Mouse (Mus musculus) small intestine, adult 2 months (tissue): ENCODE measurements around the gene Gm1113. TPM values are rescaled to one million over a fixed set of nuclear protein-coding genes. Genes with fewer than 3 reads are reported as not detected.

ENCODE experiments used
- H3K27ac ChIP-seq: fragments of 200-500 bp; 2 replicates; pipeline ENCODE4 v1.5.1; 2012; ENCODE audit warnings: low read depth, low read length, control low read depth, inconsistent platforms; ENCODE audit not compliant: insufficient read depth
- H3K27me3 ChIP-seq: fragments of 200-500 bp; 2 replicates; pipeline ENCODE4 v1.6.1; 2012; ENCODE audit warnings: mild to moderate bottlenecking, moderate library complexity, low read length, inconsistent platforms; ENCODE audit not compliant: control insufficient read depth, insufficient read depth
- H3K36me3 ChIP-seq: fragments of 200-500 bp; 2 replicates; pipeline ENCODE4 v1.6.1; 2012; ENCODE audit warnings: mild to moderate bottlenecking, low read length, control low read depth, inconsistent platforms; ENCODE audit not compliant: control insufficient read depth, insufficient read depth
- H3K4me1 ChIP-seq: fragments of 200-500 bp; 2 replicates; pipeline ENCODE4 v1.6.1; 2012; ENCODE audit warnings: low read length, inconsistent platforms, mixed read lengths; ENCODE audit not compliant: control insufficient read depth, insufficient read depth, insufficient read length
- H3K4me3 ChIP-seq: fragments of 200-500 bp; 2 replicates; pipeline ENCODE4 v1.5.1; 2012; ENCODE audit warnings: low read depth, mild to moderate bottlenecking, control low read depth, inconsistent platforms, low read length, moderate library complexity
- CTCF ChIP-seq: fragments of 200-500 bp; IDR thresholded peaks from 2 replicates; pipeline ENCODE4 v1.5.1; 2012; ENCODE audit warnings: low read depth, mild to moderate bottlenecking, control low read depth, inconsistent platforms, low read length, moderate library complexity, mixed read lengths; ENCODE audit not compliant: insufficient replicate concordance, insufficient read length; ENCODE audit errors: extremely low read depth
- POLR2A ChIP-seq: fragments of 200-500 bp; IDR thresholded peaks from 2 replicates; pipeline ENCODE4 v1.6.1; 2012; ENCODE audit warnings: low read depth, mild to moderate bottlenecking, control low read depth, inconsistent platforms, low read length, moderate library complexity
- WGBS: fragments of 180-500 bp; shearing (Covaris S2); methylation state at CpG from one replicate; pipeline ENCODE4 v1.1.7; 2018; 5-methylcytosine and 5-hydroxymethylcytosine counted together
- polyA plus RNA-seq: library from polyadenylated mRNA; depleted of rRNA; stranded (reverse); fragments of >200 nt; gene quantifications from 2 replicates; pipeline ENCODE4 v1.2.3, GENCODE M21; 2012

Gene Gm1113
- polyA plus RNA-seq, 1 experiment: not detected

DNA sequence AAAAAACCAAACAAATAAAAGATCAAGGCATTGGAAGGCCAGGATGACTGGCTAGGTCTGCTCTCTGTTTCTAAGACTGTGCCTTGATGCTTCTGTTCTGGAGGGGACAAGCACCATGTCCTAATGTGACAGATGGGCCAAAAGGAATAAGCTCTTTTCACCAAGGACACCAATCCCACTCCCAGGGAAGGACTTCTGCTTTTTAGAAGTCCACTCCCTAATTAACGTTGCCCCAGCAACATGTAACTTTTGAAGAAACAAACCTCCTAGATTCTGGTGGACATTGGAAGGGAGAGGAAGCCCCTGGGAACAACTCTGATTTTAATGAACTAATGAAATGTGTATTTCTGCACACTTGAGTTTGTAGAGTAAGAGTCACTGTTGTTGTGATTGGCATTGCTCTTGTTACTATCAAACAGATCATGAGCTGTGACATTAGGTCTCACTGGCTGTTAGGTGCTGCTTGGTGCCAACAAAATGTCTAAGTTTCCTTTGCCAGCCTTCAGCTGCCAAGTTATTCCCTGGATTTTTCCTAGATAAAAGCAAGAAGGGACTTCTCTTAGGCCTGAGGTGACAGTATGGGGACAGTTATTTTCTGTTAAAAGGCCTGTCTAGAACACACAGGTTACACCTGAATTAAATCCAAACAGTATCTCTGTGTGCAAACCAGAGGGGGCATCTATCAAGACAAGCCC is 4.9 kb upstream of the Gm1113 start:
- H3K4me3 ChIP-seq: no peak overlapping the region

DNA sequence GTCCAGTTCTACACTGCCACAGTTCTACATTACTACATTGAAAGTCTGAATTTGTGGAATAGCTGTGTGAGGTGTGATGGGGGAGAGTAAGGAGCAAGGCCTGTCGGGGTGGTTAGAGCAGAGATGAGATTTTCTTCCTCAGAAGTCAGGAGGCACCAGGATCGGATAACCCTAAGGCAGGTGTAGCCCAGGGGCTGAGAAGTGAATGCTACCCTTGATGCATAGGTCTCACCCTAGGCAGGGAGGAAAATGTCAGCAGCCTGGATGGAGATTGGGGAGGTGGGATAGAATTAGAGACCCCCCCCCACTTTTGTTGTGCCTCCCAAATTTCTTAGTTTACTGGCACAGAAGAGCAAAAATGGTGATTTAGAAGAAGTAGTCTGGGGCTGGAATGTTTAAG is 4.2 kb upstream of the Gm1113 start:
- Histone ChIP-seq H3K27ac (no peak overlapping the region), H3K4me3 (no peak overlapping the region), H3K4me1 (peaks cover 5% of the 10 kb centered on the region; the same call in 1 of the 2 replicates), H3K27me3 (no peaks in the 10 kb centered on the region), H3K36me3 (no peaks in the 10 kb centered on the region)
- WGBS: 81% methylated on average over 2 of the region's 2 CpGs
- TF ChIP-seq CTCF (no peak), POLR2A (no peak)

More for the DNA sequence above, 4.9 kb upstream of the Gm1113 start:
- Histone ChIP-seq H3K4me1 (peaks cover 5% of the 10 kb centered on the region; the same call in 1 of the 2 replicates), H3K27me3 (no peaks in the 10 kb centered on the region), H3K27ac (no peak overlapping the region), H3K36me3 (no peaks in the 10 kb centered on the region)
- 92% methylated on average over 1 of the region's 1 CpGs for WGBS
- TF ChIP-seq POLR2A (no peak), CTCF (no peak)

DNA sequence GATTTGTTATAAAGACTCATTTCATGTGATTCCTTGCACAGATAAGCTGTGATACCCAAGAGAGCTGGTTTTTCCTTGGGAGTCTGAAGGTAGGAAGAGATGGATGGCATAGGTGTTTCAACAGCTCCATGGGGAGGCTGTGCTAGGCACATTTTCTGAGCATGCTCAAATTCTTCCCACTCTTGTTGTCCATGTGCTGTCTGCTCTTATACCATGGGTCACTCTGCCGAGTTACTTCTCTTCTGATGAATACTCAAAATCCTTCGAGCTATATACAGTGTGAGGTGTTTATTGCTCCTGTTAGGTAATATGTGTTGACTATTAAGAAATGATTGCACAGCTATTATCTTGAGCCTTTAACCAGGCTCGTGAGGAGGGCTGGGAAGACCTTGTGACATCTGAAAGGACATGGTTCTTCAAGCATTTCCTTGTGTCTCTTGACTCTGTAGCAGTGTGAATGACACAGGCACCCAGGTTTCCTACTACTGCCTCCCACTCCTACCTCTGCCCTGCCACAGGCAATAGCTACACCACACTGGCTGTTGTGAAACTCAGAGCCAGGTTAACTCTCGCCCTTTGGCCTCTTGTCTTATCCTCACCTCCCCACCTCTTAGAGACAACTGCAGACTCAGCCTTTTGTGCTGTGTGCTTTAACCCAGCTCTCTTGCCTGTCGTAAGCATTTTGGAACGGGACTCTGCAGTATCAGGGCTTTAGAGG is 2.7 kb upstream of the Gm1113 start:
- peaks cover 5% of the 10 kb centered on the region; the same call in 1 of the 2 replicates for H3K4me1 ChIP-seq
- WGBS: 31% methylated on average over 6 of the region's 6 CpGs
- H3K27ac ChIP-seq: peak overlapping the region; percentile 88
- no peak overlapping the region for H3K4me3 ChIP-seq
- no peaks in the 10 kb centered on the region for H3K36me3 ChIP-seq
- no peaks in the 10 kb centered on the region for H3K27me3 ChIP-seq
- TF ChIP-seq POLR2A: no peak; the same call in 1 of the 2 replicates
- TF ChIP-seq CTCF: no peak

DNA sequence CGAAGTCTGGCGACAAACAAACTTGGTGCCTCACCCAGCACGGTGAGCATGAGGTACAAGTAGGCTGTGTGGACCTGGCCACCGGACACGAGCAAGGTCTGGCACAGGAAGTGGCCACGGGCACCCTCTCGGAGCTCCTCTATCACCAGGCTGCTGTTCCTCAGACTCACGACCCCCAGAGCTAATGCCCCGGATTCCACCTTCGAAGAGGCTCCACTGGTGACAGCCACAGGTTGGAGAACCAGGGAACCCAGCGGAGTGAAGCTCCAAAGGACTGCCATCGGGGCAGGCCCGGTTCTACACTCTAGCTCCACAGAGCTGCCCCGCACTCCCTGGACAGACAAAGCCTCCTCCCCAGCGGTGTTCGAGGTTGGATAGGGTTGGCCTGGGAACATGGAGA is 1.4 kb downstream of the Gm1113 start:
- Histone ChIP-seq H3K36me3 (no peaks in the 10 kb centered on the region), H3K27ac (no peak overlapping the region), H3K27me3 (no peaks in the 10 kb centered on the region), H3K4me3 (no peak overlapping the region), H3K4me1 (peaks cover 5% of the 10 kb centered on the region; the same call in 1 of the 2 replicates)
- TF ChIP-seq CTCF (no peak), POLR2A (no peak)
- 91% methylated on average over 16 of the region's 16 CpGs for WGBS

DNA sequence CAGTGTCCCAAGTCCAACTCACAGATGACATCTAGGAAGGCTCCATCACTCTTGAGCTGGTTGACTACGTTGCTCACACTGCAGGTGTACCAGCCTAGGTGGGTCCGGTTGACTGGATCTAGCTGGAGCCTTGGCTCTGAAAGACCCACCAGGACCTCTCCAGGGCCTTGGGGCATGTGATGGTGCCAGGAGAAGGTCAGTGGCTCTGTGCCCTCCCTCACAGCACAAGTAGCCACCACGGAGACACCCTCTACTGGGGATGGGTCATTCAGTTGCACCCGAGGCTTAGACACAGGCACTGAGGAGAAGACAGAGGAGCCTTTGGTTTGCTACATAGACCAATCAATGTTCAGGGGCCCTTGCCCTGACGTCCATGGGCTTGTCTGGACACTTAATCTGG is 1.9 kb downstream of the Gm1113 start:
- peaks cover 1% of the 10 kb centered on the region; the same call in 1 of the 2 replicates for H3K4me1 ChIP-seq
- no peaks in the 10 kb centered on the region for H3K27me3 ChIP-seq
- WGBS: 75% methylated on average over 5 of the region's 5 CpGs
- no peaks in the 10 kb centered on the region for H3K36me3 ChIP-seq
- TF ChIP-seq POLR2A: no peak
- TF ChIP-seq CTCF: no peak
- H3K4me3 ChIP-seq: no peak overlapping the region
- no peak overlapping the region for H3K27ac ChIP-seq

DNA sequence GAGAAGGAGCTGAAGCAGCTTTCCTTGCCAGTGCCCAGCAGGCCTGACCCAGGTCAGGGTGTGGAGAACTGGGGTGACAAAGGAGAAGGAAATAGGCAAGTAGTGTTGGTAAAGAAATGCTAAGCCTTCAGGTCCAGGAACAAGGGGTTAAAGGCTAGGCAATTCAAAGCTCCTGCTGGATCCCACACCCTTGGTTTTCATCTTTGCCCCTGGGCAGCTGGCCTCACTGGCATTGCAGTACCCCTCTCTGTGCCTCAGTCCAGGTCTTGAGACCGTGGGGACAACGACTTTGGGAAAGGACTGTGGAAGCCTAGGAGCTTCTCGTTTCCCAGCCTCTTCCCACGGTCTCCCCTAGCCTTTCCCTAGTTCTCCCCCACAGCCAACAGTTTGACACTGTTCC is 4.2 kb downstream of the Gm1113 start:
- no peak overlapping the region for H3K27ac ChIP-seq
- H3K27me3 ChIP-seq: no peaks in the 10 kb centered on the region
- H3K4me3 ChIP-seq: no peak overlapping the region
- 78% methylated on average over 4 of the region's 4 CpGs for WGBS
- TF ChIP-seq POLR2A (no peak), CTCF (no peak)
- H3K4me1 ChIP-seq: no peaks in the 10 kb centered on the region
- H3K36me3 ChIP-seq: no peaks in the 10 kb centered on the region

DNA sequence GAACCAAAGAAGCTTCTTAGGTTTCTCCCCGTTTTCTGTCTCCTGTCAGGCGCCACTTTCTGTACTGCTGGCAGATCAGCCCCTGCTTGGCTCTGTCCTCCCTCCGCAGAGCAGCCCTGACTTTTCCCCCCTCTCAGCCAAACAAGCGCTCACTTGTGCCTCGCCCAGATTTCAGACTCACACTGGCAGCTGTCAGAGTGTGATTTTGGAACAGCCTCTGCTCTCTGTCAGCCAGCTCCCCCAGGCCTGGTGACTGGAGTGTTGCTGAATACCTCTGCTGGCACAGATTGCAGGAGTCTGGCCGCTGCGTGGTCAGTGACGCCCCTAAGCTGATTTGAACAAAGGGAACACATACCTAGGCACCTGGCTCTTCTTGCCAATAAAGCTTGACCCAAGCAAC is 9.8 kb downstream of the Gm1113 start:
- TF ChIP-seq POLR2A (no peak), CTCF (no peak)
- WGBS: 53% methylated on average over 8 of the region's 8 CpGs
- no peak overlapping the region for H3K27ac ChIP-seq

More for the DNA sequence above, 9.8 kb downstream of the Gm1113 start:
- Histone ChIP-seq H3K4me1 (no peaks in the 10 kb centered on the region), H3K4me3 (no peak overlapping the region), H3K36me3 (peaks cover 3% of the 10 kb centered on the region), H3K27me3 (no peaks in the 10 kb centered on the region)
